Mouse (Mus musculus) limb, embryonic 14.5 days (tissue): Measurements from ENCODE around the gene Olfr653. TPM values are rescaled to one million over a fixed set of nuclear protein-coding genes. Genes with fewer than 3 reads are reported as not detected.

ENCODE experiments used
- ATAC-seq: fragments of 200-750 bp; cut with Nextera tagmentation; 2 replicates; pipeline ENCODE4 v1.8.0; 2017; ENCODE audit warnings: low read depth, moderate number of reproducible peaks, moderate TSS enrichment; ENCODE audit not compliant: low FRiP score
- DNase-seq: peaks from one replicate; pipeline ENCODE4 v3.0.0-alpha.2; 2015; ENCODE audit warnings: low spot score
- H3K27ac ChIP-seq: fragments of 300-500 bp; sonication (generic); replicated peaks from 2 replicates; pipeline ENCODE4 v1.5.1; 2014; ENCODE audit warnings: low read depth, mild to moderate bottlenecking, low read length, moderate library complexity, mixed read lengths
- H3K27me3 ChIP-seq: fragments of 300-500 bp; sonication (generic); 2 replicates; pipeline ENCODE4 v1.6.1; 2014; ENCODE audit warnings: low read length, mixed read lengths; ENCODE audit not compliant: control insufficient read depth, insufficient read depth
- H3K36me3 ChIP-seq: fragments of 300-500 bp; sonication (generic); 2 replicates; pipeline ENCODE4 v1.6.1; 2014; ENCODE audit warnings: mild to moderate bottlenecking, low read length, moderate library complexity, mixed read lengths; ENCODE audit not compliant: control insufficient read depth, insufficient read depth
- H3K4me1 ChIP-seq: fragments of 300-500 bp; sonication (generic); 2 replicates; pipeline ENCODE4 v1.6.1; 2014; ENCODE audit warnings: antibody characterized with exemption, low read length, mixed read lengths; ENCODE audit not compliant: control insufficient read depth, insufficient read depth
- H3K4me2 ChIP-seq: fragments of 300-500 bp; sonication (generic); replicated peaks from 2 replicates; pipeline ENCODE4 v1.6.1; 2014; ENCODE audit warnings: low read depth, mild to moderate bottlenecking, low read length, moderate library complexity; ENCODE audit not compliant: severe bottlenecking
- H3K4me3 ChIP-seq: fragments of 300-500 bp; sonication (generic); replicated peaks from 2 replicates; pipeline ENCODE4 v1.5.1; 2014; ENCODE audit warnings: low read length
- H3K9ac ChIP-seq: fragments of 300-500 bp; sonication (generic); 2 replicates; pipeline ENCODE4 v1.6.1; 2014; ENCODE audit warnings: mild to moderate bottlenecking, low read depth, low read length, moderate library complexity; ENCODE audit not compliant: severe bottlenecking
- H3K9me3 ChIP-seq: fragments of 300-500 bp; sonication (generic); 2 replicates; pipeline ENCODE4 v1.6.1; 2016; ENCODE audit warnings: low read length; ENCODE audit not compliant: control insufficient read depth
- POLR2A ChIP-seq: fragments of 200-500 bp; IDR thresholded peaks from 2 replicates; pipeline ENCODE4 v1.8.0; 2012; ENCODE audit warnings: inconsistent platforms, mild to moderate bottlenecking, moderate library complexity, borderline replicate concordance; ENCODE audit not compliant: insufficient read depth, insufficient read length; ENCODE audit errors: extremely low read depth
- polyA plus RNA-seq, 2 experiments: library from polyadenylated mRNA; depleted of rRNA in 1 of 2; stranded (reverse) in 1 of 2; unstranded in 1 of 2; fragments of >200 nt; fragmentation: Nextera tagmentation in 1 of 2; extraction: Ambion mirVana in 1 of 2; gene quantifications; 2 replicates each; pipeline versions ENCODE4 v1.2.1 to v1.2.3; 2012 to 2014

Olfr653 gene
- polyA plus RNA-seq, 2 experiments: not detected

DNA sequence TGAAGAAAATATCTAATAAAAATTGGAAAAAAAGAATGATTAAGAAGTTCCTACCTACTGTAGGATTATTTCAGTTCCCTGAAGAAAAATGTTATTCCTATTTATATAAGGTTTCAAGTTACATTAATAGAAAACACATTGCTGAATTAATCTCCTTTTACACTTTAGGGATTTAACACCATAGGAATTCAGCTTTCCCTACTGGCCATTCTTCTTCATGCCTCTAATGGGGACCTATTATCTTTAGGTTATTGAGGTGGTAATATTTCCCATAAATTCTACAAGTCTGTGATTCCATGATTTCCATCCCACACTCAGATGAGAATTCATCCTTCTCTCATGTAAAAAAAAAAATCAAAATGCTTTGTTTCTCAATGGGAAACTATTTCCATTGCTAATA, 47.4 kb downstream of the Olfr653 start, which contains the start of gene Olfr657:
Gene Olfr657, plus strand, starts transcription at position 301 of the 400 bp plus-strand sequence.
- no peak within 1 kb of the TSS for H3K9ac ChIP-seq

More for the DNA sequence above, 47.4 kb downstream of the Olfr653 start, which contains the start of gene Olfr657:
- no peaks in the 10 kb centered on the region for H3K36me3 ChIP-seq
- no peak for ATAC-seq
- no peak within 1 kb of the TSS for H3K4me2 ChIP-seq
- no peak for TF ChIP-seq POLR2A
- DNase-seq: no peak
- no peaks in the 10 kb centered on the region for H3K4me1 ChIP-seq
- H3K27me3 ChIP-seq: no peaks in the 10 kb centered on the region
- no peaks in the 10 kb centered on the region for H3K9me3 ChIP-seq
- H3K4me3 ChIP-seq: no peak within 1 kb of the TSS
- H3K27ac ChIP-seq: no peak within 1 kb of the TSS

Other genes starting within 250 kb of the Olfr653 start
- 0.04 and 0.11 TPM in 2 replicates for gene Trim34b, start 247.8 kb upstream of the Olfr653 start, polyA plus RNA-seq (2012; rRNA removed)
- gene Trim34b, start 247.8 kb upstream of the Olfr653 start, polyA plus RNA-seq (2014; fragmentation: Nextera tagmentation; extraction: Ambion mirVana): 0.33 TPM in 1 of 2 replicates, not detected in the other
- 3.6 and 4.4 TPM in 2 replicates for gene Trim12c, start 224.0 kb upstream of the Olfr653 start, polyA plus RNA-seq (2012; rRNA removed)
- 1.7 TPM in 2 replicates for gene Trim12c, start 224.0 kb upstream of the Olfr653 start, polyA plus RNA-seq (2014; fragmentation: Nextera tagmentation; extraction: Ambion mirVana)
- 0.04 and 0.06 TPM in 2 replicates for gene Trim30b, start 207.4 kb upstream of the Olfr653 start, polyA plus RNA-seq (2012; rRNA removed)
- 0.07 TPM in 1 of 2 replicates, not detected in the other for gene Trim30b, start 207.4 kb upstream of the Olfr653 start, polyA plus RNA-seq (2014; fragmentation: Nextera tagmentation; extraction: Ambion mirVana)
- 0.24 TPM in 1 of 2 replicates, not detected in the other for gene Trim30c, start 176.5 kb upstream of the Olfr653 start, polyA plus RNA-seq (2012; rRNA removed)
- 0.14 and 0.30 TPM in 2 replicates for gene Trim30c, start 176.5 kb upstream of the Olfr653 start, polyA plus RNA-seq (2014; fragmentation: Nextera tagmentation; extraction: Ambion mirVana)
- 1.2 and 1.4 TPM in 2 replicates for gene Trim30a, start 112.1 kb upstream of the Olfr653 start, polyA plus RNA-seq (2012; rRNA removed)
- 1.3 and 1.9 TPM in 2 replicates for gene Trim30a, start 112.1 kb upstream of the Olfr653 start, polyA plus RNA-seq (2014; fragmentation: Nextera tagmentation; extraction: Ambion mirVana)
- gene Trim30d, start 69.5 kb upstream of the Olfr653 start, polyA plus RNA-seq (2012; rRNA removed): 0.36 and 0.40 TPM in 2 replicates
- gene Trim30d, start 69.5 kb upstream of the Olfr653 start, polyA plus RNA-seq (2014; fragmentation: Nextera tagmentation; extraction: Ambion mirVana): 0.36 and 0.50 TPM in 2 replicates
- not detected in 2 replicates for gene Olfr651, start 27.2 kb upstream of the Olfr653 start, polyA plus RNA-seq (2012; rRNA removed)
- gene Olfr651, start 27.2 kb upstream of the Olfr653 start, polyA plus RNA-seq (2014; fragmentation: Nextera tagmentation; extraction: Ambion mirVana): not detected in 2 replicates
- gene Olfr652, start 16.4 kb upstream of the Olfr653 start, polyA plus RNA-seq (2012; rRNA removed): not detected in 2 replicates
- gene Olfr652, start 16.4 kb upstream of the Olfr653 start, polyA plus RNA-seq (2014; fragmentation: Nextera tagmentation; extraction: Ambion mirVana): not detected in 2 replicates
- gene Olfr654, start 9.7 kb downstream of the Olfr653 start, polyA plus RNA-seq (2012; rRNA removed): not detected in 2 replicates
- not detected in 2 replicates for gene Olfr654, start 9.7 kb downstream of the Olfr653 start, polyA plus RNA-seq (2014; fragmentation: Nextera tagmentation; extraction: Ambion mirVana)
- not detected in 2 replicates for gene Olfr655, start 24.5 kb downstream of the Olfr653 start, polyA plus RNA-seq (2012; rRNA removed)
- gene Olfr655, start 24.5 kb downstream of the Olfr653 start, polyA plus RNA-seq (2014; fragmentation: Nextera tagmentation; extraction: Ambion mirVana): not detected in 2 replicates
- gene Olfr656, start 36.6 kb downstream of the Olfr653 start, polyA plus RNA-seq (2012; rRNA removed): not detected in 2 replicates
- not detected in 2 replicates for gene Olfr656, start 36.6 kb downstream of the Olfr653 start, polyA plus RNA-seq (2014; fragmentation: Nextera tagmentation; extraction: Ambion mirVana)
- gene Olfr657, start 47.5 kb downstream of the Olfr653 start, polyA plus RNA-seq (2012; rRNA removed): not detected in 2 replicates
- gene Olfr657, start 47.5 kb downstream of the Olfr653 start, polyA plus RNA-seq (2014; fragmentation: Nextera tagmentation; extraction: Ambion mirVana): not detected in 2 replicates
- gene Olfr658, start 70.0 kb downstream of the Olfr653 start, polyA plus RNA-seq (2012; rRNA removed): 0.01 TPM in 1 of 2 replicates, not detected in the other
- gene Olfr658, start 70.0 kb downstream of the Olfr653 start, polyA plus RNA-seq (2014; fragmentation: Nextera tagmentation; extraction: Ambion mirVana): not detected in 2 replicates
- gene Olfr659, start 89.4 kb downstream of the Olfr653 start, polyA plus RNA-seq (2012; rRNA removed): not detected in 2 replicates
- not detected in 2 replicates for gene Olfr659, start 89.4 kb downstream of the Olfr653 start, polyA plus RNA-seq (2014; fragmentation: Nextera tagmentation; extraction: Ambion mirVana)
- not detected in 2 replicates for gene Olfr661, start 109.2 kb downstream of the Olfr653 start, polyA plus RNA-seq (2012; rRNA removed)
- not detected in 2 replicates for gene Olfr661, start 109.2 kb downstream of the Olfr653 start, polyA plus RNA-seq (2014; fragmentation: Nextera tagmentation; extraction: Ambion mirVana)
- gene Usp17le, start 200.2 kb downstream of the Olfr653 start, polyA plus RNA-seq (2012; rRNA removed): not detected in 2 replicates
- not detected in 2 replicates for gene Usp17le, start 200.2 kb downstream of the Olfr653 start, polyA plus RNA-seq (2014; fragmentation: Nextera tagmentation; extraction: Ambion mirVana)